Mouse (Mus musculus) urinary bladder, postnatal 4 days (tissue): Measurements from ENCODE around the gene Mmd2.
A peak's percentile ranks its signal among the peaks of the same experiment; 100 is the strongest.

Experiments used
- DNase-seq, 2 experiments: peaks; one replicate each; pipeline ENCODE4 v3.0.0; 2021 to 2022; ENCODE audit warnings: low spot score in 2 of 2

The Mmd2 gene

GRCm38 (mm10) chr5:142608989-142609325, 357 bp upstream of the Mmd2 start:
- DNase-seq: no peak

DNA sequence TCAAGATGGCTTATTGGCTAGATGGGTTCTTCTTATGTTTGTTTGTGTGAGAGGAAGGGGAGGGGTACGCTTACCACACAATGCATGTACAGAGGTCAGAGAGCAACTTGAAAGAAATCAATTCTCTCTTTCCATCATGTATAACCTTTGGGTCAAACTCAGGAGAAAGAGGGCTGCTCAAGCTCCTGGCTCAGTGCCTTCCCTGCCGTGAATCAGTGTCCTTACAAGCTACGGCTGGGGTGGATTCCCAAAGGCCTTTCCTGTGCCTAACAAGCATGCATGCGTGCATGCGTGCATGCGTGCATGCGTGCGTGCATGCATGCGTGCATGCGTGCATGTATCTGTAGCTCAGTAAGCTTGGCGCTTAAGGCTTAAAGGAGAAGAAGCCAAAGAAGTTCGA, 3.3 kb downstream of the Mmd2 start:
- DNase-seq: no peak

- DNase-seq: no peak
These were observed 4.2 kb downstream of the Mmd2 start for GRCm38 (mm10) chr5:142604379-142604778.

GRCm38 (mm10) chr5:142597648-142598390, 10.8 kb downstream of the Mmd2 start:
- DNase-seq: no peak

DNA sequence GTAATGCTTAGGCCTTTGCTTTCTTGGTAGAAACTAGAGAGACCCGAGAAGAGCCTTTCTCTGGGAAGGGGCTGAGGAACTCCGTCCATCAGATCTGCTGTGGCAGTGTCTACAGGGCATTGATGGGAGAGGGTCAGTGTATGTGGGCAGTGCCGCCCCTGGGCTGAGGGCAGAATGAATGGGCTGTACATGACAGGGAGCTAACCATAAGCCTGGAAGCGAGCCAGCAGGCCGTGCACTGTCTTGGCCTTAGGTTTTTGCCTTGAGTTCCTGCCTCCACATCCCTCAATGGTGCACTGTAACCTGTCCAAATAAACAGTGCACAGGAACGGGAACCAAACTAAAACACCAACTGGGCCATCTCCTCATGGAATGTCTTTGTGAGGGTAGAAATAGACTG, 11.9 kb downstream of the Mmd2 start:
- DNase-seq: no peak

GRCm38 (mm10) chr5:142595698-142596097, 12.9 kb downstream of the Mmd2 start:
- no peak for DNase-seq

- no peak for DNase-seq
These were observed 17.5 kb downstream of the Mmd2 start for GRCm38 (mm10) chr5:142590953-142591616.

DNA sequence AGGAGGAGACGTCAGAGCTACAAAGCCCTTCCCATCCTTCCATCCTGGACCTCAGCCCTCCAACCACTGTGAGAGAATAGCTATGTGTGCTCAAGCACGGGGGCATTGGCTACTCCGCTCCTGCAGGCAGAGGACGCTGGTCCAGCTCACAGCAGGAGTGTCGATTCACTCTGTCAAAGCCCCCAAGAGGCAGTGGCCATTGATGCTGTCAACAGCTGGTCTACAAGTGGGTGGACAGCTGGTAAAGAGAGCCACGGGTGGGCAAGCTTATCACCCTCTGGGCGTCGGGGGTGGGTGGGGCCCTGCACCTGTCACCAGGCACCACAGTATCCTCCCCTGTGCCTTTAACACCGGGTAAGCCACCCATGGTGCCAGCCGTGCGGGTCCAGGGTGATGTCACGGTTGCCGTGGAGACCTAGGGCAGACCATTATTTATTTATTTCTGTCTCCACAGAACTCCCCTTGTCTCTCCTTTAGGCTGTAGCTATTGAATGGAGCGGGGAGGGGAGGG, 24.9 kb downstream of the Mmd2 start:
- no peak for DNase-seq

- DNase-seq: no peak
These were observed 27.1 kb downstream of the Mmd2 start for GRCm38 (mm10) chr5:142581517-142581916.

- DNase-seq: no peak
These were observed 30.4 kb downstream of the Mmd2 start for GRCm38 (mm10) chr5:142578192-142578591.

DNA sequence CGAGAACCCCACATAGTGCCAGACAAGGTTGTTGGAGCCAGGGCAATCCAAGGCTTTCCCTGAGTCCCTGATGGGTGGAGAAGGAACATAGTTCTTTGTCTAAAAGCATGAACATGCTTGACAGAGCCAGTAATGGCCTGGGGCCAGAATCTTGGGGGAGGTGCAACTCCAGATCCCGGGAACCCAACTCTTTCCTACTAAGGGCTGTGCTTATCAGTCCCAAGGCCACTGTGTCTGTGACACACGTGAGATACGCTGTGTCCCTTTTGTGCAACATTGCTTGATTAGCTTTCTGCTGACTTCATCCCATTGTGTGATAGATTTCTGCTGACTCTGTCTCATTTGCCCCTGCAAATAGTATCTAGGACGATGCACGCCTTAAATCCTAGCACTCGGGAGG, 31.8 kb downstream of the Mmd2 start:
- DNase-seq: peak in 1 of 2 experiments; percentile 34

DNA sequence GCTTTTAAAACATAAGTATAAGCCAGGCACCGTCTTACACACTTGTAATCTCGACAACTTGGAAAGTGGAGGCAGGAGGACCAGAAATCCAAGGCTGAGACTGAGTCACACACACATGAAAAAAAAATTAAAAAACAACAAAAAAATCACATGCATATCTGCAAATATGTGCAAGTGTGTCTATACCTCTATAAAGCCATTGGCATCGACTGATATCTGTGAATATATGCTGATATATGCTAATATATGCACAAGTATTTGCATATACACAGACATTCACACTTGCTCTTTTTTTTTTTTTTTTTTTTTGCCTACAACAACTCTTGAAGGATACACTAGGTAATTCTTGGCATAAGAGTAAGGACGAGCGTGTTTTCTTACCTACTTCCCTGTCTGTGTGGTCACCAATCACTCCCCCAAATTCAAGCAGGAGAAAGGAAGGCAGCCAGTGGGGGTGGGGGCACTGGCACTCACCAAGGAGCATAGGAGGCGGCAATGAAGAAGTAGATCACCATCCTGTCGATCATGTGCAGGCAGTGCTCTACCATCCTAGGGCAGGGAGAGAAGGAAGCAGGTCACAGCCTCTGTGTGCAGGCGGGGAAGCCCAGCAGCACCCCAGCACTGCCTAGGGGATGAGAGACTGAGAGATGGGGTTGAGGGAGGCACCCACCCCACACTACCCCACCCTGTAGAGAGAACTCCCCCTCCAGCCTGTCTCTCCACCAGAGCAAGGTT, 34.1 kb downstream of the Mmd2 start:
- no peak for DNase-seq

GRCm38 (mm10) chr5:142564606-142565005, 44.0 kb downstream of the Mmd2 start:
- DNase-seq: no peak

GRCm38 (mm10) chr5:142560261-142560660, 48.3 kb downstream of the Mmd2 start:
- DNase-seq: no peak

GRCm38 (mm10) chr5:142557397-142558067, 51.1 kb downstream of the Mmd2 start:
- DNase-seq: peak; percentile 57 to 80

- no peak for DNase-seq
These were observed 51.9 kb downstream of the Mmd2 start for GRCm38 (mm10) chr5:142556721-142557120.

DNA sequence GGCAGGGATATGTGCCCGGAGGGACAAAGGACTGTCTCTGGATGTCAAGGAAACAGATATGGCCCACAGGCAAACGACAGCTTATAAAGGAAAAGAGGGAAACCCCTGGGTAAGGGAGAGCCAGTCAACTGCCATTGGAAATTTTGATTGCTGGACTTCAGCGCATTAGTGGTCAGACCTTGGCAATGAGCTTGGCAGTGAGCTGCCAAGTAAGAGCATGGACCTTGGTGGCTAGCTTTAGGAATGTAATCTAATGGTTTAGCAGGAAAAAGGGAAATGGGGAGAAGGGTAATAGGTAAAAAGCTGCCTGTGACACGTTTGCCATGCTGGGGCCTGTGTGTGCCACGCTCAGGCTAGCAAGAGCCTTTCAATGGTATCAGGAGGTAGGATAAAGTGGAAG, 52.7 kb downstream of the Mmd2 start:
- DNase-seq: no peak

GRCm38 (mm10) chr5:142550706-142551652, 57.6 kb downstream of the Mmd2 start, which contains the start of gene Radil:
TSS of gene Radil (minus strand) at chr5:142551098.
- peak; percentile 98 to 99 for DNase-seq

GRCm38 (mm10) chr5:142549961-142550705, 58.5 kb downstream of the Mmd2 start:
- DNase-seq: peak in 1 of 2 experiments; percentile 37

DNA sequence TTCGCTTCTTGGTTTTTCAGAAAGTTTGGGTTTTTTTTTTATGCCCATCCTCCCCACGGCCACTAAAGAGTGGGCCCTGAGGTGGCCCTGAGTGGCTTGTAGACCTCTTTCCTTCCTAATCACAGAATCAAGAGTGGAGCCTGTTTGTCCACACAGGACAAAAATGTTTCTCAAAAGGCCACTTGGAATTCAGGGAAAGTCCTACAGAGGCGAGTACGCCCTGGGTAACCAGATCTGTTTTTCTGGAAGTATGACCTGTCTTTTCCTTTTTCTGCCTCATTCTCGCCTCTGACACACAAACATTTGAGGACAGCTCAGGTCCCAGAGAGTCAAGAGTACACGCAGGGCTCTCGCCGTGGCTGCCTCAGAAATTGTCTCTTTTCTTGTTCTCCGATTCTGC, 59.2 kb downstream of the Mmd2 start:
- no peak for DNase-seq
